Mouse (Mus musculus) small intestine, adult 2 months (tissue): ENCODE results near the gene Gsta3. TPM values are rescaled to one million over a fixed set of nuclear protein-coding genes. Genes with fewer than 3 reads are reported as not detected.
"Not testable (repeated sequence)": the region's sequence is repeated elsewhere in the genome, so short reads cannot be mapped to it uniquely, and the experiment has no call there.

Source experiments
- H3K27ac ChIP-seq: fragments of 200-500 bp; 2 replicates; pipeline ENCODE4 v1.5.1; 2012; ENCODE audit warnings: low read depth, low read length, control low read depth, inconsistent platforms; ENCODE audit not compliant: insufficient read depth
- H3K27me3 ChIP-seq: fragments of 200-500 bp; 2 replicates; pipeline ENCODE4 v1.6.1; 2012; ENCODE audit warnings: mild to moderate bottlenecking, moderate library complexity, low read length, inconsistent platforms; ENCODE audit not compliant: control insufficient read depth, insufficient read depth
- H3K36me3 ChIP-seq: fragments of 200-500 bp; 2 replicates; pipeline ENCODE4 v1.6.1; 2012; ENCODE audit warnings: mild to moderate bottlenecking, low read length, control low read depth, inconsistent platforms; ENCODE audit not compliant: control insufficient read depth, insufficient read depth
- H3K4me1 ChIP-seq: fragments of 200-500 bp; 2 replicates; pipeline ENCODE4 v1.6.1; 2012; ENCODE audit warnings: low read length, inconsistent platforms, mixed read lengths; ENCODE audit not compliant: control insufficient read depth, insufficient read depth, insufficient read length
- H3K4me3 ChIP-seq: fragments of 200-500 bp; 2 replicates; pipeline ENCODE4 v1.5.1; 2012; ENCODE audit warnings: low read depth, mild to moderate bottlenecking, control low read depth, inconsistent platforms, low read length, moderate library complexity
- CTCF ChIP-seq: fragments of 200-500 bp; IDR thresholded peaks from 2 replicates; pipeline ENCODE4 v1.5.1; 2012; ENCODE audit warnings: low read depth, mild to moderate bottlenecking, control low read depth, inconsistent platforms, low read length, moderate library complexity, mixed read lengths; ENCODE audit not compliant: insufficient replicate concordance, insufficient read length; ENCODE audit errors: extremely low read depth
- POLR2A ChIP-seq: fragments of 200-500 bp; IDR thresholded peaks from 2 replicates; pipeline ENCODE4 v1.6.1; 2012; ENCODE audit warnings: low read depth, mild to moderate bottlenecking, control low read depth, inconsistent platforms, low read length, moderate library complexity
- WGBS: fragments of 180-500 bp; shearing (Covaris S2); methylation state at CpG from one replicate; pipeline ENCODE4 v1.1.7; 2018; 5-methylcytosine and 5-hydroxymethylcytosine counted together
- polyA plus RNA-seq: library from polyadenylated mRNA; depleted of rRNA; stranded (reverse); fragments of >200 nt; gene quantifications from 2 replicates; pipeline ENCODE4 v1.2.3, GENCODE M21; 2012

Gene Gsta3
- polyA plus RNA-seq, 1 experiment: 1.1 TPM

DNA sequence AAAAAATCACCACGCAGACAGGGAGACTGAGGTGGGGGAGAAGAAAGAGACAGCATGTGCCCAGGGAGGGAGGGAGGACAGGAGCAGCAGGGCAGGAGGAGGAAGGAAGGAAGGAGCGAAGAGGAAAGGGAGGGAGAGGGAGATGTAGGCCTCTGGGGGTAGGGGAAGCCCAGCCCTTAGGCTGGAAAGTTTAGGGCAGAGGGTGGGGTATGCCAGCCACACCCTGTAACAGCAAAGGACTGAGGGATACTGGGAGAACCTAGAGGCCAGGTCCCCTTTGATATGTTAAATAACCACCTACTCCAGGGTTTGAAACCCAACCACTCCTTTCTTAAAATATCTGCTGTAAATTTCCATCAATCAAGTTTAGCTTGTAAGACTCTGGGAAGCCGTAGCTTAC, 16.0 kb downstream of the Gsta3 start:
- 74% methylated on average over 3 of the region's 3 CpGs for WGBS

DNA sequence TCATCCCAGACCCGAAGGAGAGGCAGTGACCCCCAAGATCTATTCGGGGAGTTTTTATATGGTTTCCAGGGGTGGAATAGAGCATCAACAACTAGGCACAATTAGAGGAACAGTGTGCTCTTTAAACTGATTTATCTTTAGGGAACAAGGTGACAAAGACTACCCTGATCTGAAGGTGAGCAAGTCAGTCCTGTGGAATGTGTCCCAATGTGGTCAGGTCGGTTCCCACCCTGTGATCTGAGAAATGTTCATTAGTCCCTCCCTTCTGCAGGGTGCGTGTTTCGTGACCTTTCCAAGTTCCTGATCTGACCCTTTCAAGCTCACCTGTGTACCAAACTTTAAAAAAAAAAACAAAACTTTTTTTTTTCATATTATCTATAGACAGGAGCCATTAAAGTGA, 16.5 kb downstream of the Gsta3 start:
- Histone ChIP-seq H3K36me3 (no peaks in the 10 kb centered on the region), H3K4me1 (peaks cover 4% of the 10 kb centered on the region; the same call in 1 of the 2 replicates), H3K4me3 (no peak overlapping the region), H3K27ac (no peak overlapping the region), H3K27me3 (no peaks in the 10 kb centered on the region)
- no peak for TF ChIP-seq CTCF
- no peak for TF ChIP-seq POLR2A
- 85% methylated on average over 5 of the region's 5 CpGs for WGBS

More for the DNA sequence above, 16.0 kb downstream of the Gsta3 start:
- Histone ChIP-seq H3K36me3 (no peaks in the 10 kb centered on the region), H3K27me3 (no peaks in the 10 kb centered on the region), H3K4me1 (peaks cover 4% of the 10 kb centered on the region; the same call in 1 of the 2 replicates), H3K27ac (no peak overlapping the region), H3K4me3 (no peak overlapping the region)
- TF ChIP-seq POLR2A (no peak), CTCF (no peak)

DNA sequence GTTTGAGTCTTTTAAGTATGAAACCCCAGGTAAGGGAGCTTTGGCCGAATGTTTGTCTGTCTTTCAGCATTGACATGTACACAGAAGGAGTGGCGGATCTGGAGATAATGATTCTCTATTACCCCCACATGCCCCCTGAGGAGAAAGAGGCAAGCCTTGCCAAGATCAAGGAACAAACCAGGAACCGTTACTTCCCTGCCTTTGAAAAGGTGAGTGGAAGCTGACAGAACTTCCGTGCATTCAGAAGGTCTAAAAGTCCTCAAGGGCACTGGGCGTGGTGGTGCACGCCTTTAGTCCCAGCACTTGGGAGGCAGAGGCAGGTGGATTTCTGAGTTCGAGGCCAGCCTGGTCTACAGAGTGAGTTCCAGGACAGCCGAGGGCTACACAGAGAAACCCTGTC, 19.6 kb downstream of the Gsta3 start:
- not testable (repeated sequence) for H3K36me3 ChIP-seq, H3K27ac ChIP-seq, H3K4me1 ChIP-seq, H3K4me3 ChIP-seq, H3K27me3 ChIP-seq
- WGBS: 73% methylated on average over 8 of the region's 8 CpGs

DNA sequence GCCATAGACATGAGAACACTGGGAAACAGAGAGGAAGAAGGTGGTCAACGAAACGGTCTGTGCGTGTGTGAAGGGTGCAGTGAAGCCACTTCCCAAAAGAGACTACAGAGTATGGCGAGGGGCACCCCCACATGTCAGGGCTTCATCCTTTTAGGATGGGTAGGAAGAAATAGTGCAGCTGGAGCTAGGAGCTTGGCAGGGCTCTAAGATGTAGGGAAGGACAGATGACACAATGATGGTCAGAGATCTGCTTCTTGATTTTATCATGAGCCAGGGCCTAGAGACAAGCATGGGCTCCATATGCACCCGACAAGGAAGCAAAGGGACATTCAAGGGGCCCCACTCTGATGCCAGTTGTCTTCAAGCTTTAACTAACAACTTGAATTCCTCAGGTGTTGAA, 22.0 kb downstream of the Gsta3 start:
- H3K27ac ChIP-seq: no peak overlapping the region
- no peaks in the 10 kb centered on the region for H3K27me3 ChIP-seq
- H3K36me3 ChIP-seq: no peaks in the 10 kb centered on the region
- H3K4me3 ChIP-seq: no peak overlapping the region
- H3K4me1 ChIP-seq: peaks cover 2% of the 10 kb centered on the region; the same call in 1 of the 2 replicates
- 96% methylated on average over 5 of the region's 5 CpGs for WGBS
- TF ChIP-seq POLR2A: no peak
- no peak for TF ChIP-seq CTCF

DNA sequence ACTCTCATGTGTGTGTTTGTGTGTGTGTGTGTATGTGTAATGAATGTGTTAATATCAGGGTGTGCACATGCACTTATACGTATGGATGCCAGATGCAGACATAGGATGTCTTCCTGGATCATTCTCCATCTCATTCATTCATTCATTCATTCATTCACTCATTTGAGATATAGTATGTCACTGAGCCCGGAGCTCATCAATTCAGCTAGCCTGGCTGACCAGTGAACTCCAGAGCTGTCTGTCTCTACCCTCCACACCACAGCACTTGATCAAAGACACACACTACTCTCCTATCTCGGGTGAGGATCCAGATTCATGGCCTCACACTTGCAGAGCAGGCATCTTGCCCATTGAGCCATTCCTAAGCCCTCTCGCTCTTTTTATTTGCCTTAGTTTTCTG, 23.6 kb downstream of the Gsta3 start:
- Histone ChIP-seq H3K27ac (no peak overlapping the region), H3K36me3 (no peaks in the 10 kb centered on the region), H3K4me1 (peaks cover 3% of the 10 kb centered on the region; the same call in 1 of the 2 replicates), H3K27me3 (no peaks in the 10 kb centered on the region), H3K4me3 (no peak overlapping the region)
- TF ChIP-seq POLR2A (no peak), CTCF (no peak)
- WGBS: 83% methylated on average over 4 of the region's 4 CpGs

DNA sequence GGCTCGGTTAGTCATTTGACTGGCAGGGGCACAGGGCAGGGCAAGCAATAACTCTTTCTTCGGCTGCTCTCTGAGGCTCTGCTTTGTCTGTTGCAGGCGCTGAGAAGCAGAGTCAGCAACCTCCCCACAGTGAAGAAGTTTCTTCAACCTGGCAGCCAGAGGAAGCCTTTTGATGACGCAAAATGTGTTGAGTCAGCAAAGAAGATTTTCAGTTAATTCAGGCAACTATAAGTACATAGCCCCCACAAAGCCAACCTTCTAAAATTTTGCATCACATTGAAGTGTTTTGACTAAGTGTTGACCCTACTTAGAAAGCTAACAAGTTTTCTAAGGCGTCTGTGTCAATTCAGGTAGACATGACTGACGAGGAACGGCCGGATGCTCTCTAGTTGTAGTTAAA, 24.4 kb downstream of the Gsta3 start:
- TF ChIP-seq CTCF (no peak), POLR2A (no peak)
- no peak overlapping the region for H3K4me3 ChIP-seq
- WGBS: 87% methylated on average over 8 of the region's 8 CpGs
- peaks cover 3% of the 10 kb centered on the region; the same call in 1 of the 2 replicates for H3K4me1 ChIP-seq
- no peaks in the 10 kb centered on the region for H3K27me3 ChIP-seq
- no peaks in the 10 kb centered on the region for H3K36me3 ChIP-seq
- no peak overlapping the region for H3K27ac ChIP-seq

DNA sequence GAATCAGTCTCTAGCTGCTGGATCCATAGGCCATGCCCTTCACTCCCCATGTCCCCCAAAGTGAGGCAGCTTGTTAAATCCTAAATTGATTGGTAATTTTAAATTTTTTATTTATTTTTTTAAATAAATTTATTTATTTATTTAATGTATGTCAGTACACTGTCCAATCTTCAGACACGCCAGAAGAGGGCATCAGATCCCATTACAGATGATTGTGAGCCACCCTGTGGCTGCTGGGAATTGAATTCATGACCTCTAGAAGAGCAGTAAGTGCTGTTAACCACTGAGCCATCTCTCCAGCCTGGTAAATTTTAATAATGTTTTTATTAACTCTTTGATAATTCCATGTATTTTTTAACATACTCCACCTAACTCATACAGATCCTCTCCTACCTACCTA, 26.4 kb downstream of the Gsta3 start:
- Histone ChIP-seq H3K4me3 (no peak overlapping the region), H3K4me1 (peaks cover 3% of the 10 kb centered on the region; the same call in 1 of the 2 replicates), H3K27me3 (no peaks in the 10 kb centered on the region), H3K27ac (no peak overlapping the region), H3K36me3 (no peaks in the 10 kb centered on the region)
- 86% methylated on average over 1 of the region's 1 CpGs for WGBS
- TF ChIP-seq CTCF: no peak
- no peak for TF ChIP-seq POLR2A

DNA sequence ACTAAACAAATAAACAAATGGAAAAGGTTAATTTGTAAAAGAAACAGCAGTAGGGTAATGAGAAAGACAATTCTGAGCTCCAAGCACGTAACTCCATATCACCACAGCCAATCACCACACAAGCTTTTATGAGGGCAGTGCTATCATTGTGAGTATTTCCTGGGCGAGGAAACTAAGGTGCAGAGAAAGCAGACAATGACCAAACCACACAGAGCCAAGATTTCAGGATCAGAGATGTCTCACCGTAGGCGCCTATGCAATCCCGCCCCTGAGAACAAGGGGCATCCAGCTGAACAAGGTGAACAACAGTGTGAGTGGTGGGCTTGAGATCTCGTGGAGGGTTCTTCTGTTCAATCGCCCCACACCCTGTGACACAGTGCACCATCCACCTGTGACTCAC, 27.1 kb downstream of the Gsta3 start:
- H3K27me3 ChIP-seq, H3K27ac ChIP-seq, H3K4me1 ChIP-seq, H3K4me3 ChIP-seq, H3K36me3 ChIP-seq: not testable (repeated sequence)
- 86% methylated on average over 7 of the region's 7 CpGs for WGBS
